Mouse (Mus musculus): ENCODE data around the gene Akap3.

DNA sequence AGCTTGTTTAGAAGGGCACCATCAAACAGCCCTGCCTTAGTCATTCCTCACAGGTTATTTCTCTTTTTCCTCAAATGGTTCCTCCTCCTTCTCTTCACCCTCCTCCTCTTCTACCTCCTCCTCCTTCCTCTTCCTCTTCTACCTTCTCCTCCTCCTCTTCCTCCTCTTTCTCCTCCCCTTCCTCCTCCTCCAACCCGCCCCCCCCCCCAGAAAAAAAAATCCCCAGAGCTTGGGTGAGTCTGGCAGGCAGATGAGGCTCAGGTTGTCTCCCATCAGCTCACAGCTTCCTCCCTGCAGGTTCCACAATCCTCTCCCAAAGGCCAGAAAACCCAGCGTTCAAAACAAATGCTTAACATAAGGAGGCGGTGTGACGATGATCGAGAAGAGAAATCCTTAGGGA is 54.5 kb downstream of the Akap3 start:
- TF ChIP-seq CTCF (IDR thresholded peaks at IDR 0.05; ENCODE audit: control insufficient read depth, insufficient read depth, insufficient replicate concordance, low read depth, low read length) (no peak), POLR2A (IDR thresholded peaks at IDR 0.05; ENCODE audit: control insufficient read depth, low read depth, low read length) (no peak)

Data from testis, adult 2 months (tissue).